Mouse (Mus musculus) lung, postnatal 0 days (tissue): ENCODE measurements around the gene Gm867.

ENCODE experiments used
- CTCF ChIP-seq: IDR thresholded peaks from 2 replicates; pipeline ENCODE4 v1.5.1; 2016; ENCODE audit warnings: antibody characterized with exemption, mild to moderate bottlenecking
- EP300 ChIP-seq: IDR thresholded peaks from 2 replicates; pipeline ENCODE4 v1.6.1; 2016; ENCODE audit warnings: antibody characterized with exemption, mild to moderate bottlenecking, control low read depth

- TF ChIP-seq CTCF = no peak
- TF ChIP-seq EP300 = no peak
These were observed 5.5 kb downstream of the Gm867 start for GRCm38 (mm10) chr10:75934991-75935390.
